Mouse (Mus musculus) stomach, postnatal 0 days (tissue): ENCODE data around the gene Sema6d.

Experiments
- CTCF ChIP-seq: IDR thresholded peaks from 2 replicates; pipeline ENCODE4 v1.5.1; 2016; ENCODE audit warnings: antibody characterized with exemption, low read depth, mild to moderate bottlenecking, moderate library complexity
- EP300 ChIP-seq: optimal IDR thresholded peaks from 2 replicates; pipeline ENCODE3; 2016; ENCODE audit warnings: antibody characterized with exemption

DNA sequence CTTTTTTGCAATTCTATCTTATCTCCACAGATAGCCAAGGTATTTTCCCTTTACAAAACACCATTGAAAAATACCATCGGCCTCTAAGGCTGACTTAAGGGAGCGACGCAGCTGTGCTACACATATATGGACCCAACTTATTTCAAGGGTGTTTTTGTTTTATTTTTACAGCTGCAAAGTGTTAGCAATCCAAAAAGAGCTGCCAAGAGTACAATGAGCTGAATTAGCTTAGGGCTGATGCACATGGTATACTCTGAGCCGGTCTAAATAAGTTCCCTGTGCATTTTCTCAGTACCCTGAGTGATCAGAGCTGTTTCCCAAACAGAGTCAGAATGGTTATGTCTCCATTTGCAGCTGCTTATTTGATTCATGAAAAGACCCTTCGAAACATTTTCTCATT lies 340.0 kb downstream of the Sema6d start:
- TF ChIP-seq CTCF (no peak), EP300 (no peak)
